Mouse (Mus musculus): ENCODE data around the gene Zfp358. TPM values are rescaled to one million over a fixed set of nuclear protein-coding genes. Genes with fewer than 3 reads are reported as not detected.

Zfp358 gene
- polyA plus RNA-seq, 1 experiment from 2014 or later = 31.6 TPM

DNA sequence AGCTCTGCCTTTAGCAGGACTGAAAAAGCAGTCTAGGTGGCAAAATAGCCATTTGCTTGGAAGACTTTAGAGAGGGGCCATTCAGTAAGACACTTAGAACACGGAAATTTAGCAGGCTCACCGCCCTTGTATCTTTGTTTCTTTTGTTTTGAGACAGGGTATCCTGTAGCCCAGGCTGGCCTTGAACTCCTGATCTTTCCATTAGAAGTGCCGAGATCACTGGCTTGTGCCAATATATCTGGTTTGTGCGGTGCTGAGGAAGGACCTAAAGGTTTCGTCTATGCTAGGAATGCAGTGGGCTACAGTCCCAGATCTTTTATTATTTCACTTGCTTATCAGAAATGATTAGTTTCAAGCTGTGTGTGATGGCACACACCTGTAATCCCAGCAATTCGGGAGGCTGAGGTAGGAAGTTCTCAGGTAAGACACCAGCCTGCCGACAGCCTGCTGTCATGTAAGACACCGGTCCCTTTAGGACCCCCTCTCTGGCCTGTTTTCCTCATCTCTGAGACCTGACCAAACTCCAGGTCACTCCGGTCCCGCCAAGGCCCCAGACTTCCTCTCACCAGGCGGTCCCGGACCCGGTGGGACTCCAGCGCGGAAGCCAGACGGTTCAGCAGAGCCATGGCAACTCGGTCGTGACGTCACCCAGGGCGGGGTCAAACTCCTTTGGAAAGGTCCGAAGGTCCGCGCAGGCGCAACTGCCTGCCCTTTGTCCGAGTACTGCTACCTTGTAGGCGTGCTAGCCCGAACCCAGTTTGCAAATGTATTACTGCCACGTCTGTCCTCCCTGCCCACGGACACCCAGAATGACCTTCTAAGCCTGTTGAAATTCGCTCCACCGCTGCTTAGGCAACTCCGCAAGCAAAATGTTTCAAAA lies 25.7 kb upstream of the Zfp358 start, which contains the start of gene Pex11g:
Gene Pex11g, minus strand, starts transcription at position 675 of the 880 bp plus-strand sequence.
- peak within 1 kb of the TSS; percentile 73 for H3K27ac ChIP-seq (ENCODE audit: low read length)
- peak within 1 kb of the TSS; percentile 48 for H3K9ac ChIP-seq (replicated peaks; ENCODE audit: low read depth)
- peak; percentile 98 for ATAC-seq
- H3K36me3 ChIP-seq (ENCODE audit: insufficient read depth, low read length) = no peaks in the 10 kb centered on the region
- H3K4me3 ChIP-seq (ENCODE audit: low read depth, low read length) = peak within 1 kb of the TSS; percentile 51
- H3K9me3 ChIP-seq (ENCODE audit: low read length) = no peaks in the 10 kb centered on the region
- peaks cover 6% of the 10 kb centered on the region; the same call in 1 of the 2 replicates for H3K4me1 ChIP-seq (ENCODE audit: insufficient read depth, low read depth, low read length)
- TF ChIP-seq CTCF (IDR thresholded peaks at IDR 0.05) = no peak
- no peak for TF ChIP-seq EP300 (IDR thresholded peaks at IDR 0.05)
- peak; percentile 98 for DNase-seq (ENCODE audit: low spot score)
- H3K4me2 ChIP-seq (replicated peaks; ENCODE audit: low read depth, low read length) = peak within 1 kb of the TSS; percentile 70
- no peaks in the 10 kb centered on the region for H3K27me3 ChIP-seq (replicated peaks; ENCODE audit: insufficient read depth, low read length)
- WGBS = 2% methylated on average over 32 of the region's 32 CpGs

DNA sequence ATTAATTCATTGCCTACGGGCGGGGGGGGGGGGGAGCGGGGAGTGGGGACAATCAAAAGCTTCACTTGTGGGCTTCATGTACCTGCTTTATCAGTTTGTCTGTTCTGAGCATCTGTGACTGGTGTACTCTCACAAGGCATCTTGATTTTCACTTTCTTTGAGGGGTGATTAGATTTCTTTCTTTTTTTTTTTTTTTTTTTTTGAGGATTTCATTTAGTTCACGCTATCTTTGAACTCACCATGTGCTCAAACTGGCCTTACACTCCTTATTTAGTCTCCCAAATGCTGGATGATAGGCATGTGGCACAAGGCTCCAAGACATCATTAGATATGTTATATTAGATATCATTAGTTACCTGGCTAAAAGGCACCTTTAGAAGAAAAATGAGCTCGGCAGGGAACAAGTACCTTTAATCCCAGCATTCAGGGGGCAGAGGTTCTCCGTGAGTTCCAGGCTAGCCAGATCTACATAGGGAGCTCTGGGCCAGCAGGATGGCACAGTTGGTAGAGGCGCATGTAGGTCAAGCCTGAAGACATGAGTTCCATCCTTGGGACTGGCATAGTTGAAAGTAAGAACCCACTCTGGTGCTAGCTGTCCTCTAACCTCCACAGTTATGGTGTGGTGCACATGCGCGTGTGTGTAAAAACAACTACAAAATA lies 24.9 kb upstream of the Zfp358 start:
- no peaks in the 10 kb centered on the region for H3K27me3 ChIP-seq (replicated peaks; ENCODE audit: insufficient read depth, low read length)
- peak overlapping the region; percentile 70 for H3K4me2 ChIP-seq (replicated peaks; ENCODE audit: low read depth, low read length)
- no peaks in the 10 kb centered on the region for H3K9me3 ChIP-seq (ENCODE audit: low read length)
- ATAC-seq (no peak), DNase-seq (ENCODE audit: low spot score) (no peak)
- H3K36me3 ChIP-seq (ENCODE audit: insufficient read depth, low read length) = no peaks in the 10 kb centered on the region
- peak overlapping the region; percentile 48; the same call in 1 of the 2 replicates for H3K9ac ChIP-seq (replicated peaks; ENCODE audit: low read depth)
- WGBS = 52% methylated on average over 9 of the region's 9 CpGs
- TF ChIP-seq CTCF (IDR thresholded peaks at IDR 0.05) = no peak
- no peak for TF ChIP-seq EP300 (IDR thresholded peaks at IDR 0.05)
- H3K4me3 ChIP-seq (ENCODE audit: low read depth, low read length) = peak overlapping the region; percentile 51
- H3K4me1 ChIP-seq (ENCODE audit: insufficient read depth, low read depth, low read length) = peaks cover 6% of the 10 kb centered on the region; the same call in 1 of the 2 replicates
- peak overlapping the region; percentile 73; the same call in 1 of the 2 replicates for H3K27ac ChIP-seq (ENCODE audit: low read length)

DNA sequence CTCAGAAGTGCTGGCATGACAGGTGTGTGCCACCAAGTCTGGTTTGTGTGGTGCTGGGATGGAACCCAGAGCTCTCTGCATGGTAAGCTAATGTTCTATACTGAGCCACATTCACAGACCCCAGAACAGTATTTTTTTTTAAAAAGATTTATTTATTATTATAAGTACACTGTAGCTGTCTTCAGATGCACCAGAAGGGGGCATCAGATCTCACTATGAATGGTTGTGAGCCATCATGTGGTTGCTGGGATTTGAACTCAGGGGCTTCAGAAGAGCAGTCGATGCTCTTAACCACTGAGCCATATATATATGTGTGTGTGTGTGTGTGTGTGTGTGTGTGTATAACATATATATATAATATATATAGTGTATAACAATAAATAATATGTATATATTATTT lies 24.1 kb upstream of the Zfp358 start:
- H3K4me3 ChIP-seq (ENCODE audit: low read depth, low read length) = no peak overlapping the region

DNA sequence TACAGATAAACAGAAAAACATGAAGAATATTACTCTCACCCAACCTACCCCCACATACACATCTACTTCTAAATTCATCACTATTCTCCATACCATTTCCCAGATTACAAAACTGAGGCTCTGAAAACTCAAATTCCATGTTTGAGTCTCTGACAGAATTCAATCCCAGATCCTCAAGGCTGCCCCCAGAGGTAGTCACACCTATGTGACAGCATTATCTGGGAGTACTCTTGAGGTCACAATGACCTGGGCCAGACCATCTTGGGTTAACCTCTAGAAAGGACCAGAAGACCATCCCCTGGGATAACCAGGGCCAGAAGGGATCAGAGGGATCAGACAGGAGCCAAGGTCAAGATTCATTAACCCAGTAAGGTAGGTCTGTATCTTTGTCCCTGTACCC lies 22.4 kb upstream of the Zfp358 start, which contains the start of gene Tex45:
Gene Tex45, plus strand, starts transcription at position 301 of the 400 bp plus-strand sequence.
- Histone ChIP-seq H3K9me3 (ENCODE audit: low read length) (no peaks in the 10 kb centered on the region), H3K27me3 (replicated peaks; ENCODE audit: insufficient read depth, low read length) (no peaks in the 10 kb centered on the region), H3K27ac (ENCODE audit: low read length) (no peak within 1 kb of the TSS), H3K9ac (replicated peaks; ENCODE audit: low read depth) (no peak within 1 kb of the TSS), H3K36me3 (ENCODE audit: insufficient read depth, low read length) (no peaks in the 10 kb centered on the region), H3K4me2 (replicated peaks; ENCODE audit: low read depth, low read length) (no peak within 1 kb of the TSS), H3K4me3 (ENCODE audit: low read depth, low read length) (no peak within 1 kb of the TSS), H3K4me1 (ENCODE audit: insufficient read depth, low read depth, low read length) (peaks cover 6% of the 10 kb centered on the region; the same call in 1 of the 2 replicates)
- TF ChIP-seq EP300 (IDR thresholded peaks at IDR 0.05) (no peak), CTCF (IDR thresholded peaks at IDR 0.05) (no peak)
- ATAC-seq = no peak
- DNase-seq (ENCODE audit: low spot score) = no peak

More for the DNA sequence above, 24.1 kb upstream of the Zfp358 start:
- no peak for ATAC-seq
- Histone ChIP-seq H3K27ac (ENCODE audit: low read length) (no peak overlapping the region), H3K4me1 (ENCODE audit: insufficient read depth, low read depth, low read length) (peaks cover 6% of the 10 kb centered on the region; the same call in 1 of the 2 replicates), H3K4me2 (replicated peaks; ENCODE audit: low read depth, low read length) (no peak overlapping the region), H3K27me3 (replicated peaks; ENCODE audit: insufficient read depth, low read length) (no peaks in the 10 kb centered on the region), H3K9ac (replicated peaks; ENCODE audit: low read depth) (no peak overlapping the region), H3K36me3 (ENCODE audit: insufficient read depth, low read length) (no peaks in the 10 kb centered on the region), H3K9me3 (ENCODE audit: low read length) (no peaks in the 10 kb centered on the region)
- no peak for DNase-seq (ENCODE audit: low spot score)
- 96% methylated on average over 1 of the region's 1 CpGs for WGBS
- TF ChIP-seq CTCF (IDR thresholded peaks at IDR 0.05) (peak; percentile 34), EP300 (IDR thresholded peaks at IDR 0.05) (no peak)

DNA sequence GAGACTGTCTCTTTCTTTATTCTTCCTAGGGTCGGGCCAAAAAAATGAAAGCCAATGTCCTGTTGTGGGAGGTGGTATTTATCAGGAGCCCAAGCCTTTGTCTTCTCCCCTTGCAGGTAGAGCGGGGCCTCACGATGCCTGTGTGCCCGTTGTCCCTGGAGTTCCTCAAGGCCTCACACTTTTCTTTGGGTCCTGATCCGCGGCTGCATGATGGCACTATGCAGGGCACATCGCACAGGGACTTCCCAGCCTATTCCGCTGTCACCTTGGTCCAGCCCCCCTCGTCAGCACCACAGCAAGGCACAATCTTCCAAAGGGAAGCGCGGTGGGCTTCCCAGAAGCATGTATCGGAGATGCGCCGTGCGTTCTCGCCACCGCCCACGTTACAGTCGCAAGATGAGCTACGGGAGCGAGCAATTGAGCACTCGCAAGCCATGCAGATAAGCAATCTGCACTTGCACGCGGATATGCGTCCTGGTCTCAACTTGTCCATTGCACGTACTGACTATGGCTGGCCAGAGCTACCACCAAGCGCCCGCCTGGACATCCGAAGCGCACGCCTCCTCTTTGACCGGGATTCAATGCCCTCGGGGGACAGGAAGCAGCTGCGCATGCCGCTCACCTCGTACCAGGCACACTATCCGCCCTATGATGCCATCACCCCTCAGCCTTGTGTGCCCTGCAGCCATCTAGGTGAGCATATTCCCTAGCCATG lies 17.1 kb upstream of the Zfp358 start:
- TF ChIP-seq CTCF (IDR thresholded peaks at IDR 0.05) (no peak), EP300 (IDR thresholded peaks at IDR 0.05) (no peak)
- 25% methylated on average over 37 of the region's 37 CpGs for WGBS
- no peak for ATAC-seq

More for the DNA sequence above, 17.1 kb upstream of the Zfp358 start:
- Histone ChIP-seq H3K9me3 (ENCODE audit: low read length) (no peaks in the 10 kb centered on the region), H3K27ac (ENCODE audit: low read length) (no peak overlapping the region), H3K36me3 (ENCODE audit: insufficient read depth, low read length) (no peaks in the 10 kb centered on the region), H3K4me1 (ENCODE audit: insufficient read depth, low read depth, low read length) (no peaks in the 10 kb centered on the region), H3K27me3 (replicated peaks; ENCODE audit: insufficient read depth, low read length) (no peaks in the 10 kb centered on the region), H3K4me3 (ENCODE audit: low read depth, low read length) (no peak overlapping the region), H3K9ac (replicated peaks; ENCODE audit: low read depth) (no peak overlapping the region), H3K4me2 (replicated peaks; ENCODE audit: low read depth, low read length) (peak overlapping the region; percentile 35)
- DNase-seq (ENCODE audit: low spot score) = no peak

All from lung, postnatal 0 days (tissue).